Mouse (Mus musculus) E14TG2a.4 (cell line): ENCODE results near the gene Runx3.

Experiments
- H3K27me3 ChIP-seq: 2 replicates; pipeline ENCODE4 v1.6.1; 2014; ENCODE audit warnings: low read length, control low read depth; ENCODE audit not compliant: insufficient read depth
- H3K36me3 ChIP-seq: 2 replicates; pipeline ENCODE4 v1.6.1; 2014; ENCODE audit warnings: low read length, control low read depth; ENCODE audit not compliant: insufficient read depth
- H3K4me1 ChIP-seq: replicated peaks from 2 replicates; pipeline ENCODE4 v1.6.1; 2014; ENCODE audit warnings: low read depth, low read length, control low read depth
- H3K4me3 ChIP-seq: replicated peaks from 2 replicates; pipeline ENCODE4 v1.5.1; 2014; ENCODE audit warnings: mild to moderate bottlenecking, low read length
- H3K9me3 ChIP-seq: 2 replicates; pipeline ENCODE4 v1.6.1; 2014; ENCODE audit warnings: low read length, control low read depth
- CTCF ChIP-seq: conservative IDR thresholded peaks from 2 replicates; pipeline ENCODE4 v1.5.1; 2014; ENCODE audit warnings: low read length
- NANOG ChIP-seq: IDR thresholded peaks from 2 replicates; pipeline ENCODE4 v1.6.1; 2014; ENCODE audit warnings: borderline replicate concordance, low read length, mixed read lengths
- POU5F1 ChIP-seq: IDR thresholded peaks from 2 replicates; pipeline ENCODE4 v1.6.1; 2014; ENCODE audit warnings: low read length, borderline replicate concordance

Runx3 gene

GRCm38 (mm10) chr4:135083089-135083488 is 37.4 kb upstream of the Runx3 start:
- Histone ChIP-seq H3K4me3 (no peak overlapping the region), H3K36me3 (no peaks in the 10 kb centered on the region), H3K27me3 (peaks cover 21% of the 10 kb centered on the region), H3K9me3 (no peaks in the 10 kb centered on the region), H3K4me1 (peaks cover 16% of the 10 kb centered on the region)
- TF ChIP-seq POU5F1 (no peak), CTCF (no peak), NANOG (no peak)

- Histone ChIP-seq H3K27me3 (peaks cover 23% of the 10 kb centered on the region; the same call in 1 of the 2 replicates), H3K9me3 (no peaks in the 10 kb centered on the region), H3K4me3 (no peak overlapping the region), H3K36me3 (no peaks in the 10 kb centered on the region), H3K4me1 (peaks cover 8% of the 10 kb centered on the region)
- no peak for TF ChIP-seq NANOG
- peak; percentile 88 for TF ChIP-seq CTCF
- no peak for TF ChIP-seq POU5F1
Measured at GRCm38 (mm10) chr4:135085077-135085853, 35.2 kb upstream of the Runx3 start.

DNA sequence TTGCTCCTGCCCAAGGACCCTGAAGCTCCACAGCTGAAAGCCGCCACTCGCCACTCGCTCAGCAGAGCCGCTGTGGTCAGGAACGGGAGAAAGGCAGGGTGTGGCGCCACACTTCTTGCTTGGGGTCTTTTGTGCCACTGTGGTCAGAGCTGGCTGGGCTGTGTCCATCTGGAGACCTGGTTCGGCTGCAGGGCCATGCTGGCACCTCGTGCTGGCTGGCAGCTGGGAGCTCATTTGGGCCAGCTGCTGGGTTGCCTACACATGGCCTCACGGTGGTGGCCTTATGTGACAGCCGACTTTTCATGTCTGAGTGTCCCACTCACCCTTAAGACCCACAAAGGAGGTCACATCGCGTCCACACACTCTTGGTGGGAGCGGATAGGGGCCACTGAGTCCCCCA is 29.8 kb upstream of the Runx3 start:
- H3K36me3 ChIP-seq = no peaks in the 10 kb centered on the region
- no peaks in the 10 kb centered on the region; the same call in 1 of the 2 replicates for H3K4me1 ChIP-seq
- peaks cover 22% of the 10 kb centered on the region for H3K27me3 ChIP-seq
- H3K9me3 ChIP-seq = no peaks in the 10 kb centered on the region
- no peak overlapping the region for H3K4me3 ChIP-seq
- TF ChIP-seq POU5F1 (no peak), NANOG (no peak), CTCF (no peak)

- Histone ChIP-seq H3K4me1 (no peaks in the 10 kb centered on the region; the same call in 1 of the 2 replicates), H3K4me3 (no peak overlapping the region), H3K9me3 (no peaks in the 10 kb centered on the region), H3K36me3 (no peaks in the 10 kb centered on the region), H3K27me3 (peaks cover 10% of the 10 kb centered on the region)
- TF ChIP-seq CTCF (no peak), POU5F1 (no peak), NANOG (no peak)
Measured at GRCm38 (mm10) chr4:135092871-135093270, 27.6 kb upstream of the Runx3 start.

GRCm38 (mm10) chr4:135095693-135096092 is 24.8 kb upstream of the Runx3 start:
- TF ChIP-seq NANOG (no peak), CTCF (no peak), POU5F1 (no peak)
- no peak overlapping the region for H3K4me3 ChIP-seq
- no peaks in the 10 kb centered on the region for H3K4me1 ChIP-seq
- H3K9me3 ChIP-seq = no peaks in the 10 kb centered on the region
- no peaks in the 10 kb centered on the region for H3K36me3 ChIP-seq
- H3K27me3 ChIP-seq = peaks cover 10% of the 10 kb centered on the region

- Histone ChIP-seq H3K36me3 (no peaks in the 10 kb centered on the region), H3K27me3 (peaks cover 10% of the 10 kb centered on the region; the same call in 1 of the 2 replicates), H3K4me3 (no peak overlapping the region), H3K4me1 (no peaks in the 10 kb centered on the region), H3K9me3 (no peaks in the 10 kb centered on the region)
- no peak for TF ChIP-seq POU5F1
- TF ChIP-seq CTCF = no peak
- no peak for TF ChIP-seq NANOG
Measured at GRCm38 (mm10) chr4:135097910-135098891, 22.3 kb upstream of the Runx3 start.

DNA sequence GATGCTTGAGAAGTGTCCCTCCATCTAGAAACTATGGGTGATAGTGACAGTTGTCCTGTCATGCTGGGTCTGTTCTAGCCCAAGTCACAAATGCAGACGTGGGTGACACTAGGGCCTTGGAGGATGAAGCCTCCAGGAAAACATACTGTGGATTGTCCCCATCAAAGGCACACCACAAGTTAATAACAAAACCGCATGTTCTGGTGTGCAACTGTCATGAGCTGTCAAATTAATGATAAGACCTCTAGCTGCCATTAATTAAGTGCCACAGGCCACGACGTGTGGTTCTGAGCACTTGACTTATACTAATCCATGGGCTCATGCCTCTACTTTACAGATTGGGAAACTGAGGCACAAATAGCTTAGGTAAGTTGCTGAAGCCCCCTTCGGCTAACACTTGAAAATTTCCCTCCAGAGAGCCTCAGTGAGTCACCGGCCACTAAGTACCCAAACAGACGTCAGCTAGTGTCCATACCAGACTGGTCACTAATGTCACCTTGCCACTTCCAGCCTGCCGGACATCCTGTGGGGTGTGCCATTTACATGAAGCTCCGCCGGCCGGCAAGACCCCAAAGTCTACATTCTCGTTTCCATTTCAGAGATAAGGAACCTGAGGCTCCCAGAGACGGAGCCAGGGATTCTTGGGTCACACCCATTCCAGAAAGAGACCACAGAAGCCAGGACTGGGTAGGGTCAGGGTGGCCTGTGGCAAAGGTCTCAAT is 18.3 kb upstream of the Runx3 start:
- Histone ChIP-seq H3K9me3 (no peaks in the 10 kb centered on the region), H3K36me3 (no peaks in the 10 kb centered on the region), H3K4me1 (no peaks in the 10 kb centered on the region), H3K4me3 (no peak overlapping the region), H3K27me3 (peaks cover 33% of the 10 kb centered on the region)
- TF ChIP-seq CTCF (no peak), NANOG (no peak), POU5F1 (no peak)

DNA sequence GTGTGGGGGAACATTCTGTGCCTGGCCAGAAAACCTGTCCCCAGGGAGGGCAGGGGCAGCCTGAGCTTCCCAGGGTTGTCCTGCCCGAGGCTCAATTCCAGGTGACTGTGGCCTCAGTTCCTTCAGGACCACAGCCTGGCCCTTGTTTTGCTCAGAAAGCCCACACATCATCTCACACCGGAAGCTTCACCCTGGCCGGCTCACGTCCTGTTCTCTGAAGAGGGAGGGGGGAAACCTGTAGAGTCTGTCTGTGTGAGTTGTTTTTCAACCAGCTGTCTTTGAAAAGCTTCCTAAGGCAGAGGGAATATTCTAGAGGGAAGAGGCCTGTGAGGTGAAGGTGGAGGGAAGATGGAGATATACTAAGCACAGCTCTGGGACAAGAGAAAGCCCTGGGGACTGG is 17.7 kb upstream of the Runx3 start:
- H3K27me3 ChIP-seq = peaks cover 35% of the 10 kb centered on the region
- H3K9me3 ChIP-seq = no peaks in the 10 kb centered on the region
- no peak overlapping the region for H3K4me3 ChIP-seq
- H3K4me1 ChIP-seq = no peaks in the 10 kb centered on the region
- TF ChIP-seq CTCF (no peak), NANOG (no peak)
- H3K36me3 ChIP-seq = no peaks in the 10 kb centered on the region
